8 mouse cellular contexts compared by ENCODE assay signal in the genomic region with DNA sequence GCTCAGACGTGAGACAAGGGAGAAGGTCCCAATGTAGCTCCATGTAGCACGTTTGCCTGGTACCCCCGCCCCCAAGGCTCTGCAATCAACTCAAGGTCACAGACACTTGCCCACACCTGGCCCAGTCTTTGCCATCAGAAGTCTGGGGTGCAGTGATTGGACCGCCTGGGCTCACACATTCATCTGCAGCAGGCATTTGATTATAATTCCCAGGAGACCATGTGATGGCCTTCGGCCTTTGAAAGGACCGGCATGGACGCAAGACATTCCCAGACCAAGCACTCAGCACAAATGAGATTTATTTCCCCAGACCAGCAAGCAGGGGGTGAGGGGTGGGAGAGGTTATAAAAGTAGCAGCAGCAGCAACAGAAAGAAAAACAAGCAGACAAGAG. TPM values are rescaled to one million over a fixed set of nuclear protein-coding genes. Genes with fewer than 3 reads are reported as not detected.
A peak's percentile ranks its signal among the peaks of the same experiment; 100 is the strongest.
DNase-seq lines count a peak whose midpoint lies in the region; ATAC-seq and TF ChIP-seq lines count a peak whose summit lies in the region.

No protein-coding gene starts in this region.

- DNase-seq in thymus, adult 2 months, result no peak
- no peak for DNase-seq in thymus, postnatal 36 days
- no peak for DNase-seq in embryonic facial prominence, embryonic 14.5 days (ENCODE audit: low spot score)
- peak; percentile 88 for DNase-seq in kidney, postnatal 14 days
- no peak for DNase-seq in layer of hippocampus, adult 9-11 months
- no peak for DNase-seq in layer of hippocampus, postnatal 36 days
- no peak for DNase-seq in right cerebral cortex, adult 2 months (ENCODE audit: low spot score in 2 of 2)

- TF ChIP-seq POLR2A in thymus, adult 2 months (IDR thresholded peaks at IDR 0.05; ENCODE audit: control insufficient read depth, extremely low read depth, insufficient read depth, low read length, poor library complexity), result no peak

- peak overlapping the region; percentile 44; the same call in 1 of the 2 replicates for H3K4me2 ChIP-seq in embryonic facial prominence, embryonic 14.5 days (ENCODE audit: low read depth, low read length)
- H3K4me2 ChIP-seq in neural tube, embryonic 13.5 days, result peak overlapping the region; percentile 40; the same call in 1 of the 2 replicates

- no peak overlapping the region for H3K4me3 ChIP-seq in thymus, adult 2 months (ENCODE audit: control insufficient read depth, insufficient read depth, low read length)
- no peak overlapping the region for H3K4me3 ChIP-seq in embryonic facial prominence, embryonic 14.5 days (ENCODE audit: low read depth, low read length)
- H3K4me3 ChIP-seq in neural tube, embryonic 13.5 days, result no peak overlapping the region

- peaks cover 8% of the 10 kb centered on the region; the same call in 1 of the 2 replicates for H3K4me1 ChIP-seq in thymus, adult 2 months (replicated peaks; ENCODE audit: control insufficient read depth, insufficient read depth, low read length)
- H3K4me1 ChIP-seq in embryonic facial prominence, embryonic 14.5 days (ENCODE audit: control insufficient read depth, insufficient read depth, low read length), result peaks cover 12% of the 10 kb centered on the region
- H3K4me1 ChIP-seq in neural tube, embryonic 13.5 days (replicated peaks), result peaks cover 15% of the 10 kb centered on the region

- 93% methylated on average over 7 of the region's 7 CpGs for WGBS in thymus, adult 2 months
- WGBS in embryonic facial prominence, embryonic 14.5 days, result 11% methylated on average over 7 of the region's 7 CpGs
- WGBS in neural tube, embryonic 13.5 days, result 13% methylated on average over 7 of the region's 7 CpGs

- no peak for TF ChIP-seq CTCF in thymus, adult 2 months (IDR thresholded peaks at IDR 0.05; ENCODE audit: borderline replicate concordance, control insufficient read depth, extremely low read depth, insufficient read depth, low read length, poor library complexity)

- H3K27ac ChIP-seq in thymus, adult 2 months (ENCODE audit: control insufficient read depth, insufficient read depth, low read length), result peak overlapping the region; percentile 13; the same call in 1 of the 2 replicates
- peak overlapping the region; percentile 55 for H3K27ac ChIP-seq in embryonic facial prominence, embryonic 14.5 days (replicated peaks; ENCODE audit: low read depth, low read length)
- H3K27ac ChIP-seq in neural tube, embryonic 13.5 days (replicated peaks), result peak overlapping the region; percentile 65

- H3K9ac ChIP-seq in embryonic facial prominence, embryonic 14.5 days (ENCODE audit: low read depth, low read length), result 0 out of 2 replicates have a peak overlapping the region, but pooled peaks have one; percentile 34
- H3K9ac ChIP-seq in neural tube, embryonic 13.5 days, result no peak overlapping the region

- H3K9me3 ChIP-seq in embryonic facial prominence, embryonic 14.5 days (ENCODE audit: control insufficient read depth, low read length), result no peaks in the 10 kb centered on the region
- H3K9me3 ChIP-seq in neural tube, embryonic 13.5 days, result no peaks in the 10 kb centered on the region

- no peaks in the 10 kb centered on the region for H3K36me3 ChIP-seq in thymus, adult 2 months (ENCODE audit: control insufficient read depth, insufficient read depth, low read length)
- H3K36me3 ChIP-seq in embryonic facial prominence, embryonic 14.5 days (ENCODE audit: control insufficient read depth, insufficient read depth, low read length), result no peaks in the 10 kb centered on the region
- H3K36me3 ChIP-seq in neural tube, embryonic 13.5 days, result no peaks in the 10 kb centered on the region

- no peaks in the 10 kb centered on the region for H3K27me3 ChIP-seq in thymus, adult 2 months (ENCODE audit: control insufficient read depth, insufficient read depth, low read length)
- H3K27me3 ChIP-seq in embryonic facial prominence, embryonic 14.5 days (replicated peaks; ENCODE audit: control insufficient read depth, insufficient read depth, low read length), result no peaks in the 10 kb centered on the region
- no peaks in the 10 kb centered on the region for H3K27me3 ChIP-seq in neural tube, embryonic 13.5 days

- peak; percentile 35 for ATAC-seq in embryonic facial prominence, embryonic 14.5 days (ENCODE audit: low read depth)
- peak; percentile 64; the same call in 1 of the 2 replicates for ATAC-seq in neural tube, embryonic 13.5 days (ENCODE audit: low read depth)

RNA-seq across cellular contexts. Expression of a gene that starts 6.8 kb away (rescaled TPM):
- 35.2 and 35.7 TPM in 2 replicates for polyA plus RNA-seq in thymus, adult 2 months (2012; rRNA removed)
- 0.94 and 1.9 TPM in 2 replicates for polyA plus RNA-seq in embryonic facial prominence, embryonic 14.5 days (2014; fragmentation: Nextera tagmentation; extraction: Ambion mirVana)
- 0.61 and 1.1 TPM in 2 replicates for polyA plus RNA-seq in neural tube, embryonic 13.5 days (2015; fragmentation: Nextera tagmentation; extraction: Ambion mirVana)
- total RNA-seq in layer of hippocampus, postnatal 36 days (2021), result 10 to 100 TPM; 52.5 to 60.7 TPM

RNA-seq across cellular contexts. Expression of a gene that starts 29.7 kb away (rescaled TPM):
- polyA plus RNA-seq in thymus, adult 2 months (2012; rRNA removed), result 1.8 and 2.0 TPM in 2 replicates
- polyA plus RNA-seq in embryonic facial prominence, embryonic 14.5 days (2014; fragmentation: Nextera tagmentation; extraction: Ambion mirVana), result 0.61 TPM in 1 of 2 replicates, not detected in the other
- polyA plus RNA-seq in neural tube, embryonic 13.5 days (2015; fragmentation: Nextera tagmentation; extraction: Ambion mirVana), result 0.22 and 0.80 TPM in 2 replicates
- not detected for total RNA-seq in layer of hippocampus, postnatal 36 days (2021)

RNA-seq across cellular contexts. Expression of a gene that starts 50.5 kb away (rescaled TPM):
- polyA plus RNA-seq in thymus, adult 2 months (2012; rRNA removed), result 163 and 167 TPM in 2 replicates
- polyA plus RNA-seq in embryonic facial prominence, embryonic 14.5 days (2014; fragmentation: Nextera tagmentation; extraction: Ambion mirVana), result 301 and 324 TPM in 2 replicates
- 218 and 236 TPM in 2 replicates for polyA plus RNA-seq in neural tube, embryonic 13.5 days (2015; fragmentation: Nextera tagmentation; extraction: Ambion mirVana)
- 10 to 100 TPM; 70.8 to 74.3 TPM for total RNA-seq in layer of hippocampus, postnatal 36 days (2021)

RNA-seq across cellular contexts. Expression of a gene that starts 51.7 kb away (rescaled TPM):
- 16.5 and 17.8 TPM in 2 replicates for polyA plus RNA-seq in thymus, adult 2 months (2012; rRNA removed)
- 2.2 and 2.5 TPM in 2 replicates for polyA plus RNA-seq in embryonic facial prominence, embryonic 14.5 days (2014; fragmentation: Nextera tagmentation; extraction: Ambion mirVana)
- polyA plus RNA-seq in neural tube, embryonic 13.5 days (2015; fragmentation: Nextera tagmentation; extraction: Ambion mirVana), result 2.5 and 2.7 TPM in 2 replicates
- total RNA-seq in layer of hippocampus, postnatal 36 days (2021), result 10 to 100 TPM; 15.3 to 24.8 TPM

Comparison
In these comparisons a context has a peak if more than half of its experiments do, and no peak if none do; other contexts are left out.
1. H3K27ac ChIP-seq: peak in every context shown above with its lines; median percentile 65 in neural tube, embryonic 13.5 days; 55 in embryonic facial prominence, embryonic 14.5 days; 13 in thymus, adult 2 months.
2. RNA of a gene that starts 6.8 kb away (polyA plus RNA-seq): 35.2 to 35.7 TPM in thymus, adult 2 months; 0.94 to 1.9 TPM in embryonic facial prominence, embryonic 14.5 days and 0.61 to 1.1 TPM in neural tube, embryonic 13.5 days; every median in the first group is over 10 times any median in the second.